Mouse (Mus musculus): ENCODE data around the gene Dnajb13. TPM values are rescaled to one million over a fixed set of nuclear protein-coding genes. Genes with fewer than 3 reads are reported as not detected.
A peak's percentile ranks its signal among the peaks of the same experiment; 100 is the strongest.

Dnajb13 gene
- polyA plus RNA-seq, 1 experiment from 2014 or later, result 0.19 TPM

GRCm38 (mm10) chr7:100522222-100522621 lies 7.5 kb upstream of the Dnajb13 start:
- Histone ChIP-seq H3K4me1 (ENCODE audit: control insufficient read depth, insufficient read depth, low read length) (no peaks in the 10 kb centered on the region), H3K36me3 (ENCODE audit: control insufficient read depth, insufficient read depth, low read length) (no peaks in the 10 kb centered on the region), H3K4me2 (replicated peaks; ENCODE audit: low read depth, low read length) (no peak overlapping the region), H3K4me3 (ENCODE audit: low read length) (no peak overlapping the region), H3K27me3 (ENCODE audit: control insufficient read depth, insufficient read depth, low read length) (no peaks in the 10 kb centered on the region), H3K9me3 (ENCODE audit: control insufficient read depth, low read length) (no peaks in the 10 kb centered on the region), H3K27ac (ENCODE audit: low read depth, low read length) (no peak overlapping the region), H3K9ac (ENCODE audit: low read depth, low read length) (no peak overlapping the region)
- no peak for ATAC-seq (ENCODE audit: low FRiP score, low TSS enrichment)
- 79% methylated on average over 3 of the region's 3 CpGs for WGBS

- no peak overlapping the region for H3K4me2 ChIP-seq (replicated peaks; ENCODE audit: low read depth, low read length)
Measured at GRCm38 (mm10) chr7:100520663-100521285, 6.0 kb upstream of the Dnajb13 start.

DNA sequence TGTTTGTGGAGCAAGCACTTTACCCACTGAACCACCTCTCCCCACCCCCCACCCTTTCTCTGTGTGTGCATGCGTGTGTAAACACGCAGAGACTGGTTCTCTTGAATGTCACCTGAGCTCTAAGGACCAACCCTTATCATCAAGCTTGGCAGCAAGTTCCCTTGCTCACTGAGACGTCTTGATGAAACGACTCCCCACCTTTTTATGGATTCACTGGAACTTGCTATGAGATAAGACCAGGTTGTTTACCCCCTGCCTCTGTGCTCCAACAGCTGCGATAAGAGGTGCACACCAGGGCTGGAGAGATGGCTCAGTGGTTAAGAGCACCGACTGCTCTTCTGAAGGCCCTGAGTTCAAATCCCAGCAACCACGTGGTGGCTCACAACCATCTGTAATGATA lies 5.4 kb upstream of the Dnajb13 start:
- Histone ChIP-seq H3K9me3 (ENCODE audit: control insufficient read depth, low read length) (no peaks in the 10 kb centered on the region), H3K36me3 (ENCODE audit: control insufficient read depth, insufficient read depth, low read length) (no peaks in the 10 kb centered on the region), H3K4me3 (ENCODE audit: low read length) (no peak overlapping the region), H3K9ac (ENCODE audit: low read depth, low read length) (no peak overlapping the region), H3K27ac (ENCODE audit: low read depth, low read length) (no peak overlapping the region), H3K27me3 (ENCODE audit: control insufficient read depth, insufficient read depth, low read length) (no peaks in the 10 kb centered on the region), H3K4me2 (replicated peaks; ENCODE audit: low read depth, low read length) (no peak overlapping the region), H3K4me1 (ENCODE audit: control insufficient read depth, insufficient read depth, low read length) (no peaks in the 10 kb centered on the region)
- WGBS, result 67% methylated on average over 7 of the region's 7 CpGs
- no peak for ATAC-seq (ENCODE audit: low FRiP score, low TSS enrichment)

More at GRCm38 (mm10) chr7:100520663-100521285, 6.0 kb upstream of the Dnajb13 start:
- H3K4me3 ChIP-seq (ENCODE audit: low read length), result no peak overlapping the region
- ATAC-seq (ENCODE audit: low FRiP score, low TSS enrichment), result peak; percentile 46; the same call in 1 of the 2 replicates
- H3K27me3 ChIP-seq (ENCODE audit: control insufficient read depth, insufficient read depth, low read length), result no peaks in the 10 kb centered on the region
- no peak overlapping the region for H3K27ac ChIP-seq (ENCODE audit: low read depth, low read length)
- no peak overlapping the region for H3K9ac ChIP-seq (ENCODE audit: low read depth, low read length)
- WGBS, result 20% methylated on average over 10 of the region's 10 CpGs
- no peaks in the 10 kb centered on the region for H3K36me3 ChIP-seq (ENCODE audit: control insufficient read depth, insufficient read depth, low read length)
- no peaks in the 10 kb centered on the region for H3K4me1 ChIP-seq (ENCODE audit: control insufficient read depth, insufficient read depth, low read length)
- no peaks in the 10 kb centered on the region for H3K9me3 ChIP-seq (ENCODE audit: control insufficient read depth, low read length)

DNA sequence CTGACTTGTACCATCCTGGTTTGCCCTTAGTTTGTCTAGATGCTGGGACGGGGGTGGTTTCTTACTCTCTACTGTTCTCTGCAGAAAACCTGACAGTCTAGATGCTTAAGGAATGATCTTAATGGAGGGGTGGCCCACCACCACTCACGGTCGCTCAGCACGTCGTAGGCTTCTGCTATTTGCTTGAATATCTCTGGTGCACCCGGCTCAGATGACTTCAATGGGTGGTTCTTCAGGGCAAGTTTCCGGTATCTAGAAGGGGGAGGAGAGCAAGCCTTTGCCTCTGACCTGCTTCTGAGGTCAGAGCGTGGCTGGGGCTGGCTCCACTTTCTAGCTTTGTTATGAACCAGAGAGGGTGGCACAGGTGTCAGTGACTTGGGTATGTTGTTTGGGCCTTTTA lies 3.2 kb downstream of the Dnajb13 start:
- H3K4me2 ChIP-seq (replicated peaks; ENCODE audit: low read depth, low read length), result no peak overlapping the region
- no peaks in the 10 kb centered on the region for H3K27me3 ChIP-seq (ENCODE audit: control insufficient read depth, insufficient read depth, low read length)
- H3K36me3 ChIP-seq (ENCODE audit: control insufficient read depth, insufficient read depth, low read length), result no peaks in the 10 kb centered on the region
- no peak for ATAC-seq (ENCODE audit: low FRiP score, low TSS enrichment)
- H3K4me1 ChIP-seq (ENCODE audit: control insufficient read depth, insufficient read depth, low read length), result no peaks in the 10 kb centered on the region
- no peaks in the 10 kb centered on the region for H3K9me3 ChIP-seq (ENCODE audit: control insufficient read depth, low read length)
- no peak overlapping the region for H3K27ac ChIP-seq (ENCODE audit: low read depth, low read length)
- H3K4me3 ChIP-seq (ENCODE audit: low read length), result no peak overlapping the region
- H3K9ac ChIP-seq (ENCODE audit: low read depth, low read length), result no peak overlapping the region
- WGBS, result 63% methylated on average over 8 of the region's 8 CpGs

DNA sequence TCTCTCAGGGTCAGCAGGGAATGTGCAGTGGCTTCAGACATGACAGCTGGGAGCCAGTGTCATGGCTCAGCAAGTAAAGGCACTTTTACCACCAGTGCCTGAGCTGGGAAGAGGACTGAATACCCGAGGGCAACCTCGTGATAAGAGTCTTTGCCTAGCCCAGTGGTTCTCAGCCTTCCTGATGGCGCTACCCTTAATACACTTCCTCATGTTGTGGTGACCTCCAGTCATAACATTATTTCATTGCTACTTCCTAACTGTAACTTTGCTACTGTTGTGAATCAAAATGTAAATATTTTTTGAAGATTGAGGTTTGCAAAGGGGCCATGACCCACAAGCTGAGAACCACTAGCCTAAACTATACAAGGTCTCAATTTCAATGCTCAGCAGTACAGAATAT lies 6.1 kb downstream of the Dnajb13 start:
- no peak overlapping the region for H3K4me3 ChIP-seq (ENCODE audit: low read length)
- H3K4me2 ChIP-seq (replicated peaks; ENCODE audit: low read depth, low read length), result no peak overlapping the region
- H3K9ac ChIP-seq (ENCODE audit: low read depth, low read length), result no peak overlapping the region
- H3K9me3 ChIP-seq (ENCODE audit: control insufficient read depth, low read length), result no peaks in the 10 kb centered on the region
- H3K36me3 ChIP-seq (ENCODE audit: control insufficient read depth, insufficient read depth, low read length), result no peaks in the 10 kb centered on the region
- H3K27me3 ChIP-seq (ENCODE audit: control insufficient read depth, insufficient read depth, low read length), result no peaks in the 10 kb centered on the region
- no peaks in the 10 kb centered on the region for H3K4me1 ChIP-seq (ENCODE audit: control insufficient read depth, insufficient read depth, low read length)
- WGBS, result 36% methylated on average over 3 of the region's 3 CpGs
- ATAC-seq (ENCODE audit: low FRiP score, low TSS enrichment), result no peak
- no peak overlapping the region for H3K27ac ChIP-seq (ENCODE audit: low read depth, low read length)

DNA sequence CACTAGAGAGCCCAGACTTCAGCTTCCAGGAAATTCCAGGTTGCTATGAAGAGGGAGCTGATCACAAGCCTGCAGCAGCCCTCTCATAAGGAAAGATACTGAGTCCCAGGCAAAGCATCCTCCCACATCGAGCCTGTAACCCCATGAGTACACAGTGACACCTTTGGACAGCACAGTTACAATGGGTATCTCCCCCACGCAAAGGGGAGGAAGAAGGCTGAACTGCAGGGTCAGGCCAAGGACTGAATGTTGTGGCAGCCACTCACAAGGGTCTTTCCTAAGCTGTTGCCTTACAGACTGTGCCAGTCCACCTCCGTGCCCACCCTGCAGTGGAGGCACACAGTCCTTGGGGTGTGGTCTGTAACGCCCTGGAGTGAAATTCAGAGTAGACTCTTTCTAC lies 8.3 kb downstream of the Dnajb13 start:
- no peak overlapping the region for H3K27ac ChIP-seq (ENCODE audit: low read depth, low read length)
- ATAC-seq (ENCODE audit: low FRiP score, low TSS enrichment), result peak; percentile 22; the same call in 1 of the 2 replicates
- no peaks in the 10 kb centered on the region for H3K27me3 ChIP-seq (ENCODE audit: control insufficient read depth, insufficient read depth, low read length)
- H3K4me1 ChIP-seq (ENCODE audit: control insufficient read depth, insufficient read depth, low read length), result no peaks in the 10 kb centered on the region
- no peak overlapping the region for H3K9ac ChIP-seq (ENCODE audit: low read depth, low read length)
- no peaks in the 10 kb centered on the region for H3K36me3 ChIP-seq (ENCODE audit: control insufficient read depth, insufficient read depth, low read length)
- H3K4me2 ChIP-seq (replicated peaks; ENCODE audit: low read depth, low read length), result no peak overlapping the region
- WGBS, result 39% methylated on average over 4 of the region's 4 CpGs
- no peak overlapping the region for H3K4me3 ChIP-seq (ENCODE audit: low read length)
- no peaks in the 10 kb centered on the region for H3K9me3 ChIP-seq (ENCODE audit: control insufficient read depth, low read length)

GRCm38 (mm10) chr7:100504740-100505487 lies 9.8 kb downstream of the Dnajb13 start:
- 69% methylated on average over 13 of the region's 13 CpGs for WGBS
- H3K4me2 ChIP-seq (replicated peaks; ENCODE audit: low read depth, low read length), result no peak overlapping the region
- H3K36me3 ChIP-seq (ENCODE audit: control insufficient read depth, insufficient read depth, low read length), result peaks cover 3% of the 10 kb centered on the region; the same call in 1 of the 2 replicates
- no peak overlapping the region for H3K4me3 ChIP-seq (ENCODE audit: low read length)
- H3K27me3 ChIP-seq (ENCODE audit: control insufficient read depth, insufficient read depth, low read length), result no peaks in the 10 kb centered on the region
- ATAC-seq (ENCODE audit: low FRiP score, low TSS enrichment), result peak; percentile 14; the same call in 1 of the 2 replicates
- no peak overlapping the region for H3K9ac ChIP-seq (ENCODE audit: low read depth, low read length)
- no peak overlapping the region for H3K27ac ChIP-seq (ENCODE audit: low read depth, low read length)
- no peaks in the 10 kb centered on the region for H3K4me1 ChIP-seq (ENCODE audit: control insufficient read depth, insufficient read depth, low read length)
- no peaks in the 10 kb centered on the region for H3K9me3 ChIP-seq (ENCODE audit: control insufficient read depth, low read length)

GRCm38 (mm10) chr7:100503076-100503475 lies 11.7 kb downstream of the Dnajb13 start:
- Histone ChIP-seq H3K27ac (ENCODE audit: low read depth, low read length) (no peak overlapping the region), H3K27me3 (ENCODE audit: control insufficient read depth, insufficient read depth, low read length) (no peaks in the 10 kb centered on the region), H3K4me2 (replicated peaks; ENCODE audit: low read depth, low read length) (no peak overlapping the region), H3K4me1 (ENCODE audit: control insufficient read depth, insufficient read depth, low read length) (no peaks in the 10 kb centered on the region), H3K4me3 (ENCODE audit: low read length) (no peak overlapping the region), H3K9me3 (ENCODE audit: control insufficient read depth, low read length) (no peaks in the 10 kb centered on the region), H3K9ac (ENCODE audit: low read depth, low read length) (no peak overlapping the region), H3K36me3 (ENCODE audit: control insufficient read depth, insufficient read depth, low read length) (peaks cover 20% of the 10 kb centered on the region)
- WGBS, result 88% methylated on average over 5 of the region's 5 CpGs
- no peak for ATAC-seq (ENCODE audit: low FRiP score, low TSS enrichment)

DNA sequence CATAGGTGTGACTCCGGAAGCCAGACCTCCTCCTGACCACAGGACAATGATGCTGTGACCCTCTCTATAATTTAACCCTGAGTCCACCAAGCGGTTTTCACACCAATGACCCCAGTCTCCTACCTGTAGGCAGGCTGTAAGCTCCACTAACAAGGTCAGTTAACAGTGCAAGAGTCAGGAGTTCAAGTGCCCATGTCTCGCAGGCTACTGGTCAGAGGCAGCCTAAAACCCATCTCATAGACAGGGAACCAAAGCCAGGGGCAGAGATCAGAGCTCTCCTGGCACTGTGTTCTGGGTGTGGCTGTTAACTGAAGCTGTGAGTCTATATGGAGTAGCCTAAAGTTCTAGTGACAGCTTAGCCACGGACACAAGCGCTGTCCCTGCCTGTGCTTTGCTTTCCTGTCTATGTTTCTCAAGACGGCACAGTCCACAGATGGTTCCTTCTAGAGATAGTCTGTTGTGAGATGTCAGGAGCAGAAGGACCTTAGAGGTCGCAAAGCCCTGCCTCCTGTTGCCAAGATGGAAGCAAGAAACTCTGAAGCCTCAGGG lies 12.3 kb downstream of the Dnajb13 start:
- WGBS, result 72% methylated on average over 7 of the region's 7 CpGs
- Histone ChIP-seq H3K4me1 (ENCODE audit: control insufficient read depth, insufficient read depth, low read length) (no peaks in the 10 kb centered on the region), H3K27me3 (ENCODE audit: control insufficient read depth, insufficient read depth, low read length) (no peaks in the 10 kb centered on the region), H3K27ac (ENCODE audit: low read depth, low read length) (no peak overlapping the region), H3K9me3 (ENCODE audit: control insufficient read depth, low read length) (no peaks in the 10 kb centered on the region), H3K4me2 (replicated peaks; ENCODE audit: low read depth, low read length) (no peak overlapping the region), H3K36me3 (ENCODE audit: control insufficient read depth, insufficient read depth, low read length) (peaks cover 26% of the 10 kb centered on the region), H3K4me3 (ENCODE audit: low read length) (no peak overlapping the region), H3K9ac (ENCODE audit: low read depth, low read length) (no peak overlapping the region)
- no peak for ATAC-seq (ENCODE audit: low FRiP score, low TSS enrichment)
